Mouse (Mus musculus) cortical plate, adult 2 months (tissue): Measurements from ENCODE around the gene Prdm16. TPM values are rescaled to one million over a fixed set of nuclear protein-coding genes. Genes with fewer than 3 reads are reported as not detected.
A peak's percentile ranks its signal among the peaks of the same experiment; 100 is the strongest.

Source experiments
- H3K27ac ChIP-seq: fragments of 200-500 bp; 2 replicates; pipeline ENCODE4 v1.5.1; 2012; ENCODE audit warnings: low read length, control low read depth, inconsistent platforms; ENCODE audit not compliant: insufficient read depth
- H3K4me1 ChIP-seq: fragments of 200-500 bp; 2 replicates; pipeline ENCODE4 v1.6.1; 2011; ENCODE audit warnings: low read length; ENCODE audit not compliant: control insufficient read depth, insufficient read depth
- H3K4me3 ChIP-seq: fragments of 200-500 bp; 2 replicates; pipeline ENCODE4 v1.5.1; 2011; ENCODE audit warnings: mild to moderate bottlenecking, low read length, control low read depth; ENCODE audit not compliant: insufficient read depth
- CTCF ChIP-seq: fragments of 200-500 bp; IDR thresholded peaks from 2 replicates; pipeline ENCODE4 v1.5.1; 2011; ENCODE audit warnings: mild to moderate bottlenecking, control low read depth, low read length; ENCODE audit not compliant: insufficient read depth; ENCODE audit errors: extremely low read depth
- POLR2A ChIP-seq: fragments of 200-500 bp; IDR thresholded peaks from 2 replicates; pipeline ENCODE4 v1.6.1; 2011; ENCODE audit warnings: mild to moderate bottlenecking, low read length, control low read depth; ENCODE audit not compliant: insufficient read depth; ENCODE audit errors: extremely low read depth
- polyA plus RNA-seq: library from polyadenylated mRNA; depleted of rRNA; stranded (reverse); fragments of >200 nt; gene quantifications from 2 replicates; pipeline ENCODE4 v1.2.3, GENCODE M21; 2012

The Prdm16 gene
- polyA plus RNA-seq, 1 experiment, result 5.4 TPM

DNA sequence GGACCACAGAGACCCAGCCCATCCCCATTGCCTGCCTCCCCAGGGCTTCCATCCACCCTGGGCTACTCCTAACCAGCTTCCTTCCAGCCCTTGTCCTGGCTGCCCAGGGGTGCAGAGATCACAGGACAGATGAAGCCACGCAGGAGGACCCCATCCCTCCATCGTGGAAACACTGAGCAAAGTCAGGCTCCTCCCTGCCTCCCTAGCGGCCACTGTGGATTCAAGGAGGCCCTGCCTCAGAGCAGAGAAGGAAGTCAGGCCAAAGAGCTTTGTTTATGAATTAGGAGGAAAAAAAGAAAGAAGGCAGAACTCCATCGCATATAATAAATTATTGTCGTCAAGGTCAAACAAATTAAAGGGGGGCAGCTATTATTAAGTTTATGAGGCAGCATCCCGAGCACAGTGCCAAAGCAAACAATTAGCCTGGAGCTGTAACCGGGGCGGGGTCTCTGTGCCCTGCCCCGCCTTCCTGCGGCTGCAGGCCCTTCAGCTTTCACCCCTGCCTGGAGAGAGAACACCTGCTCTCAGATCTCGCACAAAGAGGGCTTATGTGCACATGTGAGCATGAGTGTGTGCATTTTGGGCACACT is 288.4 kb downstream of the Prdm16 start:
- no peak for TF ChIP-seq POLR2A
- no peak for TF ChIP-seq CTCF
- Histone ChIP-seq H3K27ac (no peak overlapping the region), H3K4me1 (no peaks in the 10 kb centered on the region), H3K4me3 (no peak overlapping the region)

DNA sequence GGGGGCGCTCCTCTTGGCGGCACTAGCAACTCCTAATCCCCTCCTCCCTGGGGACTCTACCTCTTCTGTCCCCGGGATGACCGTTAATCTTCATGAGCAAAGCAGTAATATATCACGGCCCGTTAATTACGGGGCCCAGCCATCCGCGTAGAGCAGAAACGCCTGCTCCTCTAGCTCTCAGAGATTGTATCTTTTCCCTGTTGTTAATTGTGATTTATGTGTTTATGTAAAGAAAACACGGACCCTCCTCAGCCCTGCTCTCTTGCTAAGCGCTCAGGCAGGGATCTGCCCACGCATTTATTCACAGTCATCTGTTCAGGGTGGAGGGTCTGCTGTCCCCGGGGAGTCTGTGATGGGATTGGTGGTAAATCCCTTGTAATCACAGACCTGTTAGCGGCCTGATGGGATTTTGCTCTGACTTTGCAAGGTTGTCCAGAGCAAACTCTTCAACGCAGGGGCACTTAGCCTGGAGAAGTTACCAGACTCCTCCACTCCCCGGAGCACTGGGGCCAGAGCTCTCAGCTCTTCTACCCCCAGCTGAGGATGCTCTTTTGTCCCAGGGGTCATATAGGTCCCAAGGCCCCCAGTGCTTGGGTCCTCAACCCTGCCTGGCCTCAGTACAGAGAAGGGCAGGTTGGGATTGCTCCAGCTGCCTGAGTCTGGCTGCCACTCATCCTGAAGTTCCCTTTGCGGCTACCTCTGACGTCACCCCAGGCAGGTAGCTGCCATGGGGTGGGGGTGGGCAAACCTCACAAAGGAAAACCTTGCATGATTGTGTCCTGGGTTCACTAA is 289.7 kb downstream of the Prdm16 start:
- no peak for TF ChIP-seq CTCF
- TF ChIP-seq POLR2A, result no peak
- no peak overlapping the region for H3K27ac ChIP-seq
- no peaks in the 10 kb centered on the region for H3K4me1 ChIP-seq
- no peak overlapping the region for H3K4me3 ChIP-seq

DNA sequence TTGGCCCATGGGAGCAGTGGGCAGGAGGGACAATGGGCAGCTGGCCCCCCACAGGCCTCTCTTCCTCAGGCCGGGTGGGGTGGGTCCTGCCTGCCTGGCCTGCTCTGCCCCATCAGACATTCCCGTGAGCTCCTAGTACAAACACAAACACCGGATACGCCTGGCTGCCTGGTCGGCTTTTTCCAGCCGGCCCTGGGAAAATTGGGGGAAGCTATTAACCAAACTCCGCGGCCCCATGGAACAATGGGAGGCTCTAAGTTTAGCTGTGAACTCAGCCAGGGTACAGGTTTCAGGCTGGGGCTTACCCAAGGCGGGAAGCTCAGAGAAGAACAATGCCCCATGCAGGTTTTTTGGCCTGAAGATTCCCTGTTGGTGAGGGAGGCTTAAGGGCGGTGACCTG is 300.0 kb downstream of the Prdm16 start:
- Histone ChIP-seq H3K4me3 (no peak overlapping the region), H3K4me1 (peaks cover 3% of the 10 kb centered on the region; the same call in 1 of the 2 replicates), H3K27ac (peak overlapping the region; percentile 95)
- TF ChIP-seq CTCF, result no peak
- no peak for TF ChIP-seq POLR2A

DNA sequence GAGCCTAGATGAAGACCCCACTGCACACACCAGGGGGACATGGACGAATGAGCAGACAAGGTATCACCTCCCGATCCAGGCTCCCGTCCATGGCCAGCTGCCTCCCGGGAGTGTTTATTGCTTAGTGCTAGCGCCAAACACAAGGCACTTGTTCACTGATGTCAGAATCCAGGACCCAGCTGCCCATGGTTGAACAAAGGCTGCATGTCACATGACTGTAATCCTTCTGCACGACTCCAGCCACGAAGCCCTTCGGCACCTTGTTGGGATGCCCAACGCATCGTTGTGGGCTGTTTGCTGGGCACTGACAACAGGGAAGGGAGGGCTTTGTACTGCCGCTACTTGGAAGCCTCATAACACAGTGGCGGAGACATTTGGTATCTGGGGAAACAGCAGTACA is 300.9 kb downstream of the Prdm16 start, which contains the start of gene B230104I21Rik:
Gene B230104I21Rik, plus strand, starts transcription at position 367 of the 400 bp plus-strand sequence.
- H3K4me3 ChIP-seq, result peak within 1 kb of the TSS; percentile 35; the same call in 1 of the 2 replicates
- TF ChIP-seq CTCF, result no peak
- no peak for TF ChIP-seq POLR2A
- H3K27ac ChIP-seq, result peak within 1 kb of the TSS; percentile 95
- H3K4me1 ChIP-seq, result peaks cover 3% of the 10 kb centered on the region; the same call in 1 of the 2 replicates

DNA sequence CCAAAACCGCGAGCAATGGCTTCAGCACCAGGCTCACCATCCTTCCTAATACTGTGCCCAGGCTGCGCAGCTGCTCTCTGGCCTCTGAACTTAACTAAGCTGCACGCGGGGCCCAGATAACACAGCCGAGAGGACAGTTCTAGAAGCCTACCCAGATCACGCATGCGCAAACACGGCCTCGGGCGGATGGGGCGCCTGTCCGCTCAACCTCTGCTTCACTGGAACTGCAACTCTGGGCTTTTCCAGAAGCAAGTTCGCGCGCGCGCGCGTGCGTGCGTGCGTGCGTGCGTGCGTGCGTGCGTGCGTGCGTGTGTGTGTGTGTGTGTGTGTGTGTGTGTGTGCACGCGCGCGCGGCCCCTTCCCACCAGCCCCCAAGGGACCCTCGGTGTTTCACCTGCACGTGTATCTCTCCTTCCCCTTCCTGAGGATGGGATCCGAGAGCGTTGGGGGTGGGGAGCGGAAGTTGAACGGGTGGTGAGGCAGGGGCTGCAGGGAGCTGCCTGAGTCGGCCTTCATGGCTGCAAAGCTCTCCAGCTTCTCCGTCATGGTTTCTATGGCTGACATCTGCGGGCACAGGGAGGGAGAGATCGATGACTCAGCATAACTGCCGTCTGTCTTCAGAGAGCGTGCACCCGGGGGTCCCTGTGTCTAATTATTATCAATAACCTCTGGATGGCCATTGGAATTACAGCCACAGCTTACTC is 301.8 kb downstream of the Prdm16 start:
- no peak for TF ChIP-seq POLR2A
- TF ChIP-seq CTCF, result no peak
- Histone ChIP-seq H3K4me3 (peak overlapping the region; percentile 35), H3K4me1 (peaks cover 3% of the 10 kb centered on the region; the same call in 1 of the 2 replicates), H3K27ac (no peak overlapping the region)

DNA sequence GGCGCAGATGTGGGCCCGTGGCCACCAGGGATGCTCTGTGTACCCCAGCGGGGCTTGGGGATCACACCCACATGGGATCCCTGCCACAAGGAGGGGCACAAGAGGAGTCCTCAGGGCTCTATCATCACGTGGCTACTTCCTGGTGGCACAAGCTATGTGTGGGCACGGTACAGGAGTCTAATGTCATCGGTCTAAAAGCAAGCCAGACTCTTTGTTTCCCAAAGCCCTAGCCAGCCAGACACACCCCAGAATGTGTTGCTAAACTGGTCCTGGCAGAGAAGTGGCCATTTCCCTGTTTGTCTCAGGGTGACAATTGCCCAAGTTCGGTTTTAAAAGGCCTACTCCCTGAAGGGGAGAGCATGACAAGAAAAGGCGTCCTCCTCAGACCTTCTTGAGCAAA is 303.4 kb downstream of the Prdm16 start:
- peaks cover 3% of the 10 kb centered on the region; the same call in 1 of the 2 replicates for H3K4me1 ChIP-seq
- H3K4me3 ChIP-seq, result no peak overlapping the region
- H3K27ac ChIP-seq, result no peak overlapping the region
- no peak for TF ChIP-seq POLR2A
- no peak for TF ChIP-seq CTCF

DNA sequence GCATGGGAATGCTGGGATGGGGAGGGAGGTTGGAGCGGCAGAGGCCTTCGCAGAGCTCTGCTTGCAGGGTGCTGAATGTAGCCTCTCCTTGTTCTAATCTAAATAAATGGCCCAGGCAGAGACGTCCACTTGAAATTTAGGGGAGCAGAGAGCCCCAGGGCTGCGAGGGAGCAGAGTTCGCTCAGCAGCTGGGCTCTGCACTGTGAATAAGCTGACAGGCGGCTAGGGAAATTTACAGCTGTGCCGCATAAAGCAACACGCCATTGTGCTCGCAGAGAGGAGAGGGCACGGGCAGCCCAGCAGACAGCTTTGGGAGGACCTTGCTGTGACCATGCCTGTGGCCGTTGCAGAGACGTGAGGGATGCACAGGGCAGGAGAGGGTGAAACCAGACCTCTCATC is 305.4 kb downstream of the Prdm16 start:
- TF ChIP-seq POLR2A (no peak), CTCF (no peak)
- Histone ChIP-seq H3K4me3 (no peak overlapping the region), H3K4me1 (peaks cover 2% of the 10 kb centered on the region; the same call in 1 of the 2 replicates), H3K27ac (no peak overlapping the region)

DNA sequence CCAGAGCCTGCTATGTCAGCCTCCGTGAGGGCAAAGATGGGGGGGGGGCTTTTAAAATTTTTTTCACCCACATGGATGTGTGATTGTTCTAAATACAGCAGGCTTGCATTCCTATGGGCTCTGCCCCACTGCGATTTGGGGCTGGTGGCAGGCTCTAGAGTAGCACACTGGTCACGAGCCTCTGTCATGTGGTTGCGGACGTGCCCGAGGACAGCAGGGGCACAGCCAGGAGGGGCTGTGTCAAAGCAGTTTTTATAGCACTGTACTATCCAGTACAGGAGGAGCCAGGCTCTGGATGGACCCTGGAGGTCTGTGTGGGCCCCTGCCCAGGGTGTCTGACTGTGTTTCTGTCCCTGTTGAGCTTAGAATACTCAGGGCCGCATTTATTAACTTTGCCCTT is 306.7 kb downstream of the Prdm16 start:
- no peak overlapping the region for H3K4me3 ChIP-seq
- no peak overlapping the region for H3K27ac ChIP-seq
- TF ChIP-seq CTCF, result no peak
- no peak for TF ChIP-seq POLR2A
- H3K4me1 ChIP-seq, result no peaks in the 10 kb centered on the region

DNA sequence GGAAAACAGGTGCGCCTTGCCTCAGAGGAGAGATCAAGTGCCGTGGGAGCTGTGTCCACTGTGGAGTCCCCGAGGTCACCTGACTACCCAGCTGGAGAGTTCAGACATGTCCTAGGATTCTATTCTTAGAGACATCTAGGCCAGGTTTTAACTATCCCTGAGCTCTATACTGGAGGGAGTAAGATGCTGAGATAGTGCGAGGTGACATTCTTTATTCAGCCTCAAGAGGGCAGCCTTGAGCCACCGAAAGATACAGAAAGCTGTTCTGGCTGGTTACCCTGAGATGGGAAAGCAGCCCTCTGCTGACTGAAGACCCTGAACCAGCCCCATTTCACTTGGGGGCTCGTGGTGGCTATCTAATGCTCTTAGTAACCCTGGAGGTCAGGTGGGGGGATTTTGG is 307.8 kb downstream of the Prdm16 start:
- no peak overlapping the region for H3K4me3 ChIP-seq
- no peak for TF ChIP-seq POLR2A
- TF ChIP-seq CTCF, result peak; percentile 92
- H3K4me1 ChIP-seq, result no peaks in the 10 kb centered on the region
- H3K27ac ChIP-seq, result no peak overlapping the region
